Comparison of ENCODE assay signal across 8 mouse cellular contexts in genomic region chr15:37120381-37120780, GRCm38 (mm10).
A peak's percentile ranks its signal among the peaks of the same experiment; 100 is the strongest.
DNase-seq lines count a peak whose midpoint lies in the region; ATAC-seq and TF ChIP-seq lines count a peak whose summit lies in the region.

No protein-coding gene starts in this region.

- no peaks in the 10 kb centered on the region for H3K27me3 ChIP-seq in forebrain, embryonic 11.5 days (ENCODE audit: control insufficient read depth, insufficient read depth, low read length)

- H3K4me2 ChIP-seq in forebrain, embryonic 11.5 days (ENCODE audit: low read depth, low read length, severe bottlenecking) = no peak overlapping the region

- in situ Hi-C loops in ES-E14 (cut with MboI; ENCODE audit: low sequenced_read_pairs in 2 of 2, unreplicated experiment in 2 of 2) = loop anchor here in 1 of 2 experiments (25.0 kb wide), 1 partner anchor 792 kb away; no protein-coding TSS in a partner anchor

- H3K36me3 ChIP-seq in ES-E14 (ENCODE audit: control insufficient read depth, insufficient read depth, low read length, poor library complexity, severe bottlenecking) = no peaks in the 10 kb centered on the region
- no peaks in the 10 kb centered on the region for H3K36me3 ChIP-seq in forebrain, embryonic 11.5 days (ENCODE audit: control insufficient read depth, insufficient read depth, low read length)

- H3K27ac ChIP-seq in ES-E14 (ENCODE audit: insufficient read depth, low read depth, low read length, poor library complexity, severe bottlenecking) = no peak overlapping the region
- H3K27ac ChIP-seq in bone marrow, adult 2 months (ENCODE audit: control insufficient read depth, insufficient read depth, low read depth, low read length, poor library complexity) = no peak overlapping the region
- H3K27ac ChIP-seq in forebrain, embryonic 11.5 days (ENCODE audit: low read depth, low read length) = no peak overlapping the region

- no peaks in the 10 kb centered on the region for H3K9me3 ChIP-seq in ES-E14 (ENCODE audit: control insufficient read depth, insufficient read depth, low read depth, low read length)
- H3K9me3 ChIP-seq in forebrain, embryonic 11.5 days (ENCODE audit: control insufficient read depth, low read length) = no peaks in the 10 kb centered on the region

- WGBS in bone marrow, adult 2 months = 24% methylated on average over 6 of the region's 6 CpGs
- 16% methylated on average over 6 of the region's 6 CpGs for WGBS in forebrain, embryonic 11.5 days

- no peak for TF ChIP-seq POLR2A in bone marrow, adult 2 months (IDR thresholded peaks at IDR 0.05; ENCODE audit: borderline replicate concordance, control insufficient read depth, low read depth, low read length)

- no peak overlapping the region for H3K4me3 ChIP-seq in ES-E14 (ENCODE audit: insufficient read depth in 1 of 2, low read depth in 1 of 2, low read length in 2 of 2, poor library complexity in 1 of 2, severe bottlenecking in 1 of 2)
- no peak overlapping the region for H3K4me3 ChIP-seq in bone marrow, adult 2 months (replicated peaks; ENCODE audit: control insufficient read depth, low read depth, low read length)
- H3K4me3 ChIP-seq in forebrain, embryonic 11.5 days (ENCODE audit: low read depth, low read length) = no peak overlapping the region

- H3K4me1 ChIP-seq in ES-E14 (ENCODE audit: control insufficient read depth in 2 of 2, insufficient read depth in 2 of 2, low read length in 2 of 2, poor library complexity in 1 of 2) = peaks cover 0 to 9% of the 10 kb centered on the region in 2 experiments; a peak in 1 of 4 replicates
- H3K4me1 ChIP-seq in bone marrow, adult 2 months (ENCODE audit: control insufficient read depth, insufficient read depth, low read length) = no peaks in the 10 kb centered on the region
- no peaks in the 10 kb centered on the region for H3K4me1 ChIP-seq in forebrain, embryonic 11.5 days (replicated peaks; ENCODE audit: control insufficient read depth, insufficient read depth, low read length)

- TF ChIP-seq CTCF in bone marrow, adult 2 months (IDR thresholded peaks at IDR 0.05; ENCODE audit: control insufficient read depth, insufficient read depth, low read length) = peak; percentile 80

- H3K9ac ChIP-seq in ES-E14 (ENCODE audit: insufficient read depth, low read depth, low read length, poor library complexity, severe bottlenecking) = no peak overlapping the region
- H3K9ac ChIP-seq in forebrain, embryonic 11.5 days (ENCODE audit: low read length) = no peak overlapping the region

- no peak for ATAC-seq in forebrain, embryonic 11.5 days (replicated peaks; ENCODE audit: low FRiP score)
- ATAC-seq in hematopoietic stem cell, adult 5-6 weeks (replicated peaks in 1 of 2; ENCODE audit: insufficient read depth in 1 of 2, low FRiP score in 2 of 2, low TSS enrichment in 1 of 2, low read depth in 1 of 2, poor library complexity in 2 of 2, severe bottlenecking in 2 of 2) = peak; percentile 60 to 69; a peak in 3 of 4 replicates
- 0 out of 2 replicates have a peak, but pooled peaks have one; percentile 43 for ATAC-seq in megakaryocyte, adult 5-6 weeks (ENCODE audit: poor library complexity, severe bottlenecking)
- no peak for ATAC-seq in erythroblast, adult 5-6 weeks (replicated peaks; ENCODE audit: low FRiP score, poor library complexity, severe bottlenecking)

- peak; percentile 90 for DNase-seq in ES-E14 (ENCODE audit: low read depth, low spot score)
- peak; percentile 84 for DNase-seq in forebrain, embryonic 11.5 days (ENCODE audit: low spot score)
- peak; percentile 79 to 84 for DNase-seq in layer of hippocampus, postnatal 14 days (ENCODE audit: low spot score in 2 of 2)
- peak; percentile 19 for DNase-seq in spleen, adult 12 weeks (ENCODE audit: low spot score)

TF ChIP-seq in ES-E14, 5 proteins besides CTCF, POLR2A, EP300 and RAD21:
- no peak for TF ChIP-seq MAFK (IDR thresholded peaks at IDR 0.05; ENCODE audit: insufficient read depth, low read depth, low read length)
- TF ChIP-seq ZC3H11A (IDR thresholded peaks at IDR 0.05; ENCODE audit: borderline replicate concordance, low read depth, low read length) = peak; percentile 79; the same call in 1 of the 2 replicates
TF ChIP-seq in ES-E14: peak in this region for 1.

Comparison
In these comparisons a context has a peak if more than half of its experiments do, and no peak if none do; other contexts are left out.
1. DNase-seq: peak in every context shown above with its lines; median percentile 90 in ES-E14; 84 in forebrain, embryonic 11.5 days; 82 in layer of hippocampus, postnatal 14 days; 19 in spleen, adult 12 weeks.
2. ATAC-seq: peak in hematopoietic stem cell, adult 5-6 weeks (2 of 2) and megakaryocyte, adult 5-6 weeks (single experiment); none in forebrain, embryonic 11.5 days (single experiment) and erythroblast, adult 5-6 weeks (single experiment).